In genomic region chr1:78539166-78539565, GRCm38 (mm10) we compare ENCODE assay signal across 25 mouse cellular contexts. TPM values are rescaled to one million over a fixed set of nuclear protein-coding genes. Genes with fewer than 3 reads are reported as not detected.
DNase-seq lines count a peak whose midpoint lies in the region; ATAC-seq and TF ChIP-seq lines count a peak whose summit lies in the region.
"Had no signal": no experiment of that assay in that cellular context is flagged by ENCODE, and none has a peak within 500 bp of the region (broad histone marks: within the 10 kb centered on the region; RNA-seq: fewer than 3 reads in every experiment).

No protein-coding gene starts in this region.

- no peaks in the 10 kb centered on the region for H3K4me1 ChIP-seq in forebrain, embryonic 11.5 days (replicated peaks; ENCODE audit: control insufficient read depth, insufficient read depth, low read length)
- no peaks in the 10 kb centered on the region for H3K4me1 ChIP-seq in forebrain, postnatal 0 days (ENCODE audit: insufficient read depth)
- peaks cover 20% of the 10 kb centered on the region for H3K4me1 ChIP-seq in limb, embryonic 15.5 days

- DNase-seq in forebrain, embryonic 11.5 days (ENCODE audit: low spot score): peak; percentile 50
- no peak for DNase-seq in forebrain, postnatal 0 days
- no peak for DNase-seq in layer of hippocampus, adult 2 months (ENCODE audit: low spot score in 2 of 2)
- no peak for DNase-seq in layer of hippocampus, adult 9-11 months
- peak; percentile 9 to 37 for DNase-seq in heart, postnatal 14 days
- no peak for DNase-seq in cerebellum, postnatal 14 days
- no peak for DNase-seq in gastrocnemius, adult 18-20 months (ENCODE audit: low spot score)
- DNase-seq: adrenal gland, postnatal 36 days; cerebellum, adult 18-20 months; kidney, adult 8-10 months; kidney, postnatal 25 days; liver, embryonic 13.5 days; retina, postnatal 1 day; thymus, adult 2 months had no signal

- no peak for ATAC-seq in forebrain, embryonic 11.5 days (replicated peaks; ENCODE audit: low FRiP score)
- no peak for ATAC-seq in forebrain, postnatal 0 days
- 0 out of 2 replicates have a peak, but pooled peaks have one; percentile 30 for ATAC-seq in limb, embryonic 15.5 days (ENCODE audit: insufficient number of reproducible peaks, low FRiP score, low TSS enrichment, low read depth)

- H3K4me2 ChIP-seq in forebrain, embryonic 11.5 days (ENCODE audit: low read depth, low read length, severe bottlenecking): no peak overlapping the region
- H3K4me2 ChIP-seq in forebrain, postnatal 0 days (ENCODE audit: low read depth): no peak overlapping the region
- H3K4me2 ChIP-seq in limb, embryonic 15.5 days: no peak overlapping the region
- H3K4me2 ChIP-seq: embryonic facial prominence, embryonic 15.5 days; hindbrain, embryonic 12.5 days; liver, embryonic 13.5 days; lung, embryonic 15.5 days had no signal

- H3K36me3 ChIP-seq in forebrain, embryonic 11.5 days (ENCODE audit: control insufficient read depth, insufficient read depth, low read length): no peaks in the 10 kb centered on the region
- H3K36me3 ChIP-seq in forebrain, postnatal 0 days (ENCODE audit: insufficient read depth): no peaks in the 10 kb centered on the region
- H3K36me3 ChIP-seq in limb, embryonic 15.5 days: no peaks in the 10 kb centered on the region
- H3K36me3 ChIP-seq: embryonic facial prominence, embryonic 15.5 days; hindbrain, embryonic 12.5 days; liver, embryonic 13.5 days; lung, embryonic 15.5 days; midbrain, embryonic 10.5 days had no signal

- 73% methylated on average over 6 of the region's 6 CpGs for WGBS in forebrain, embryonic 11.5 days
- 76% methylated on average over 6 of the region's 6 CpGs for WGBS in forebrain, postnatal 0 days
- 33% methylated on average over 6 of the region's 6 CpGs for WGBS in limb, embryonic 15.5 days

- no peaks in the 10 kb centered on the region for H3K27me3 ChIP-seq in forebrain, embryonic 11.5 days (ENCODE audit: control insufficient read depth, insufficient read depth, low read length)
- H3K27me3 ChIP-seq in forebrain, postnatal 0 days (ENCODE audit: insufficient read depth, low read length): no peaks in the 10 kb centered on the region
- H3K27me3 ChIP-seq in limb, embryonic 15.5 days: no peaks in the 10 kb centered on the region
- H3K27me3 ChIP-seq: hindbrain, embryonic 12.5 days; liver, embryonic 13.5 days; lung, embryonic 15.5 days had no signal

- H3K27ac ChIP-seq in forebrain, embryonic 11.5 days (ENCODE audit: low read depth, low read length): no peak overlapping the region
- no peak overlapping the region for H3K27ac ChIP-seq in forebrain, postnatal 0 days (ENCODE audit: low read depth, low read length)
- peak overlapping the region; percentile 93; the same call in 1 of the 2 replicates for H3K27ac ChIP-seq in layer of hippocampus, adult 2 months
- no peak overlapping the region for H3K27ac ChIP-seq in limb, embryonic 15.5 days
- H3K27ac ChIP-seq: heart, adult 2 months; hindbrain, embryonic 12.5 days; liver, embryonic 13.5 days; lung, embryonic 15.5 days; midbrain, embryonic 10.5 days had no signal

- no peaks in the 10 kb centered on the region for H3K9me3 ChIP-seq in forebrain, embryonic 11.5 days (ENCODE audit: control insufficient read depth, low read length)
- no peaks in the 10 kb centered on the region for H3K9me3 ChIP-seq in forebrain, postnatal 0 days (ENCODE audit: low read length)
- H3K9me3 ChIP-seq in limb, embryonic 15.5 days: no peaks in the 10 kb centered on the region
- H3K9me3 ChIP-seq: embryonic facial prominence, embryonic 15.5 days; hindbrain, embryonic 12.5 days; liver, embryonic 13.5 days; lung, embryonic 15.5 days; midbrain, embryonic 10.5 days had no signal

- no peak overlapping the region for H3K4me3 ChIP-seq in forebrain, embryonic 11.5 days (ENCODE audit: low read depth, low read length)
- H3K4me3 ChIP-seq in forebrain, postnatal 0 days (ENCODE audit: low read depth, low read length): no peak overlapping the region
- no peak overlapping the region for H3K4me3 ChIP-seq in layer of hippocampus, adult 2 months
- H3K4me3 ChIP-seq in limb, embryonic 15.5 days: no peak overlapping the region
- H3K4me3 ChIP-seq: embryonic facial prominence, embryonic 15.5 days; heart, adult 2 months; hindbrain, embryonic 12.5 days; liver, embryonic 13.5 days; lung, embryonic 15.5 days; midbrain, embryonic 10.5 days had no signal

- intact Hi-C loops in heart, postnatal 14 days (cut with DNase I): loop anchor here (5.0 to 10.0 kb wide), 4 partner anchors 116 to 1096 kb away; partner anchors contain the start of genes Acsl3 and Utp14b

- no peak for TF ChIP-seq CTCF in forebrain, postnatal 0 days (IDR thresholded peaks at IDR 0.05; ENCODE audit: low read depth)
- TF ChIP-seq CTCF in layer of hippocampus, adult 2 months (conservative IDR thresholded peaks at IDR 0.05): no peak

- no peak overlapping the region for H3K9ac ChIP-seq in forebrain, embryonic 11.5 days (ENCODE audit: low read length)
- H3K9ac ChIP-seq in forebrain, postnatal 0 days: no peak overlapping the region
- H3K9ac ChIP-seq in limb, embryonic 15.5 days: no peak overlapping the region
- H3K9ac ChIP-seq: embryonic facial prominence, embryonic 15.5 days; hindbrain, embryonic 12.5 days; liver, embryonic 13.5 days; lung, embryonic 15.5 days had no signal

RNA-seq across cellular contexts. Expression of gene BC035947, which starts 27.2 kb away (rescaled TPM):
- 0.17 and 0.65 TPM in 2 replicates for polyA plus RNA-seq in forebrain, embryonic 11.5 days (2014; fragmentation: Nextera tagmentation; extraction: Ambion mirVana)
- 0.69 and 1.5 TPM in 2 replicates for total RNA-seq in forebrain, postnatal 0 days (2014; rRNA removed)
- polyA plus RNA-seq in forebrain, postnatal 0 days (2015; fragmentation: Nextera tagmentation; extraction: Ambion mirVana): 0.30 and 0.40 TPM in 2 replicates
- under 1 TPM; 0.37 to 0.46 TPM for total RNA-seq in layer of hippocampus, adult 2 months (2021)
- total RNA-seq in heart, postnatal 14 days (2021): not detected
- 0.06 and 0.07 TPM in 2 replicates for polyA plus RNA-seq in limb, embryonic 15.5 days (2015; fragmentation: Nextera tagmentation; extraction: Ambion mirVana)
- total RNA-seq in gastrocnemius, adult 18-20 months (2021): not detected
- total RNA-seq: heart, adult 2 months had no signal
- polyA plus RNA-seq: inflammation-experienced regulatory T-cells, adult 6 months; liver, embryonic 13.5 days; macrophage; thymus, adult 2 months had no signal

RNA-seq across cellular contexts. Expression of gene Mogat1, which starts 28.4 kb away (rescaled TPM):
- not detected in 2 replicates for polyA plus RNA-seq in forebrain, embryonic 11.5 days (2014; fragmentation: Nextera tagmentation; extraction: Ambion mirVana)
- total RNA-seq in forebrain, postnatal 0 days (2014; rRNA removed): 1.1 TPM in 1 of 2 replicates, not detected in the other
- 0.34 TPM in 1 of 2 replicates, not detected in the other for polyA plus RNA-seq in forebrain, postnatal 0 days (2015; fragmentation: Nextera tagmentation; extraction: Ambion mirVana)
- not detected for total RNA-seq in layer of hippocampus, adult 2 months (2021)
- not detected for total RNA-seq in heart, postnatal 14 days (2021)
- polyA plus RNA-seq in limb, embryonic 15.5 days (2015; fragmentation: Nextera tagmentation; extraction: Ambion mirVana): 0.15 and 0.19 TPM in 2 replicates
- not detected for total RNA-seq in gastrocnemius, adult 18-20 months (2021)
- total RNA-seq: heart, adult 2 months; layer of hippocampus, postnatal 10 days; left cerebral cortex, adult 8-10 months had no signal
- polyA plus RNA-seq: hindbrain, embryonic 12.5 days; inflammation-experienced regulatory T-cells, adult 6 months; liver, embryonic 13.5 days; macrophage; neural tube, embryonic 11.5 days had no signal

RNA-seq across cellular contexts. Expression of gene Farsb, which starts 50.5 kb away (rescaled TPM):
- polyA plus RNA-seq in forebrain, embryonic 11.5 days (2014; fragmentation: Nextera tagmentation; extraction: Ambion mirVana): 146 and 147 TPM in 2 replicates
- total RNA-seq in forebrain, postnatal 0 days (2014; rRNA removed): 90.6 and 96.9 TPM in 2 replicates
- 152 and 154 TPM in 2 replicates for polyA plus RNA-seq in forebrain, postnatal 0 days (2015; fragmentation: Nextera tagmentation; extraction: Ambion mirVana)
- 10 to 100 TPM; 67.8 to 68.4 TPM for total RNA-seq in layer of hippocampus, adult 2 months (2021)
- 10 to 100 TPM; 47.6 to 48.3 TPM for total RNA-seq in heart, postnatal 14 days (2021)
- 125 and 127 TPM in 2 replicates for polyA plus RNA-seq in limb, embryonic 15.5 days (2015; fragmentation: Nextera tagmentation; extraction: Ambion mirVana)
- 10 to 100 TPM; 53.3 to 57.7 TPM for total RNA-seq in gastrocnemius, adult 18-20 months (2021)

Comparison
In these comparisons a context has a peak if more than half of its experiments do, and no peak if none do; other contexts are left out.
1. DNase-seq: peak in forebrain, embryonic 11.5 days (single experiment) and heart, postnatal 14 days (2 of 2); none in forebrain, postnatal 0 days (single experiment), layer of hippocampus, adult 2 months (0 of 2), layer of hippocampus, adult 9-11 months (single experiment), cerebellum, postnatal 14 days (0 of 2) and gastrocnemius, adult 18-20 months (single experiment).